Mouse (Mus musculus) kidney, postnatal 10 days (tissue): ENCODE results near the gene Tmbim1.
"Not testable (repeated sequence)": the region's sequence is repeated elsewhere in the genome, so short reads cannot be mapped to it uniquely, and the experiment has no call there.

Experiments
- DNase-seq: peaks from one replicate; pipeline ENCODE4 v3.0.0; 2021; ENCODE audit warnings: mixed read lengths

Tmbim1 gene

DNA sequence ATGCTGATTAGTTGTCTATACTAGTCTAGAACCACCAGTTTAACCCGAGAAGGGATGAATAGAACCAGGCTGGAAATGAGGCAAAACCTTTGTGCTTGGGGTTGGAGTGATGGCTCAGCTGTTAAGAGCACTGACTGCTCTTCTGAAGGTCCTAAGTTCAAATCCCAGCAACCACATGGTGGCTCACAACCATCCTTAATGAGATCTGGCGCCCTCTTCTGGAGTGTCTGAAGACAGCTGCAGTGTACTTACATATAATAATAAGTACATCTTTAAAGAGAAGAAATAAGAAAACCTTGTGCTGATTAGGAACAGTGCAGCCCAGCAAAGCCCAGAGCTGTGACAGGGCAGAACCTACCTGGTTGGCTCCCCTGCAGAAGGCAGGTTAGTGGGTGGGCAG is 21.5 kb upstream of the Tmbim1 start:
- DNase-seq = not testable (repeated sequence)

- no peak for DNase-seq
These were observed 16.0 kb upstream of the Tmbim1 start for GRCm38 (mm10) chr1:74321396-74321795.

GRCm38 (mm10) chr1:74318711-74319110 is 13.3 kb upstream of the Tmbim1 start:
- no peak for DNase-seq

DNA sequence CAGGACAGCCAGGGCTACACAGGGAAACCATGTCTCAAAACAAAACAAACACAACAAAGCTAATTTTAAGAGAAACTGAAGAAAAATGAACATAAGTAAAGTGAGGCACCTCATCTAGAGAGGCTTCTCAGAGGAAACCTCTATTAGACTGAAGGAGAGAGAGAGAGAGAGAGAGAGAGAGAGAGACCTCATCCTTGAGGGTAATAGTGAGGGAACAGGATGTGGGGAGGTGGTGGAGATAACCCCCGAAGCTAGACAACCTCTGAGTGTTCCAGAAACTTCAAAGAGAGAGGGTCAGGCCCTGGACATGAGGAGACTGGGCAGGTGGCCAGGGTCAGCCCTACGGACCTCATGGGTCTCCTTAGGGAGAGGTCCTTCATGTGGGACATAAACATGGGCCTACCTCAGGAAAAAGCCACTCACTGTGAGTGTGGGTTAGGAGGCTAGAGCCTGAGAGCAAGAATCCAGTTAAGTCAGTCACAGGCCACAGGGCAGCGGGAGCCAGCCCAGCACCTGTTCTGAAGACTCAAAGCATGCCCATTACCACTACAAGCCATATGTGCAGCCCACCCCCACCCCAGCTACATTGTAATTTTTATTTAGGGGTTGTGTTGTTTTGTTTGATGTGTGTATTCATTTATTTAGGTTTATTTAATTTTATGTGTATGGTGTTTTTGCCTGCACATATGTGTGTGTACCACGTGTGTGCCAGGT is 10.8 kb upstream of the Tmbim1 start:
- no peak for DNase-seq

GRCm38 (mm10) chr1:74314796-74315195 is 9.4 kb upstream of the Tmbim1 start:
- no peak for DNase-seq

DNA sequence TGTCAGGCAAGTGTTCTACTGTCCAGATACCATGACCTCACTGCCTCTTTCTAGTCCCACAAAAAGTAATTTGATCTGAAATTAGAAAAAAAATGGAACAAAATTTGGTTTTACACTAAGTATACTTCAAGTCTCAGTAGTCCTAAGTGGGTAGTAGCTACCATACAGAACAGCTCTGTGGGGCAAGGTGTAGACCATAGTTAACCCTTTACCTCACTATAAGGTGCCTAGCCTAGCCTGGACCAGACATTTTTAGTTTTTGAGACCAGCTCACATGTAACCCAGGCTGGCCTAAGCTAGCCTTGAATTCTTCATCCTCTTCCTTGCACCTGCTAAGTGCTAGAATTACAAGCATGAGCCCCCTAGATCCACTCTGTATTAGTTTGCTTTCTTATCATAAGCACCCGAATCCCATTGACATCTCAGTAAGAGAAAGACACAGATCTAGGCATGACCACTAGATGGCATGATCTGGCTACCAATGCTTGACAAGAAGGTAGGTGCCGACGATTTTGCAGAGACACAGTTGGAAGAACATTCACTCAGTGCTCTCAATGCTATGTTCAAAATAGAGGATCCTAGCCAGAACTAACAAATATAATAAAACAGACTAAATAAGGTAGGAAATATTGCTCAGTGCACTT is 7.7 kb upstream of the Tmbim1 start:
- peak; percentile 80 for DNase-seq

DNA sequence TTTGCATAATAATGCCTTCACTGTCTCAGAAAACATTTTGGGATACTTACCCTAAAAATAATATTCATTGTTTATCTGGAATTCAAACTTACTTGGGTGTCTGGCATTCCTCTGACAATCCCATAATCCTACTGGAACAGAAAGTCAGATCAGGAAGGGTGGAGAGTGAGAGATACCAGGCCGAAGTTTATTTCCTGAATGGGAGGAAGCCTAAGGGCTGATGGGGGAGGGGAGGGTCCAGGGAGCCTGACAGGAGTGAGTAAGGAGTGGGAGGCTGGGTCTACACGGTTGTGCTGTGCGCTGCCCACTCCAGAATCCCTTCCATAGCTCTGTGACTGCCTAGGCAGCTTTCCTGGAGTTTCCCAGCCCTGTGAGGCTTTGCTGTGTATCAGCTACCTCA is 4.3 kb upstream of the Tmbim1 start:
- peak; percentile 66 for DNase-seq

DNA sequence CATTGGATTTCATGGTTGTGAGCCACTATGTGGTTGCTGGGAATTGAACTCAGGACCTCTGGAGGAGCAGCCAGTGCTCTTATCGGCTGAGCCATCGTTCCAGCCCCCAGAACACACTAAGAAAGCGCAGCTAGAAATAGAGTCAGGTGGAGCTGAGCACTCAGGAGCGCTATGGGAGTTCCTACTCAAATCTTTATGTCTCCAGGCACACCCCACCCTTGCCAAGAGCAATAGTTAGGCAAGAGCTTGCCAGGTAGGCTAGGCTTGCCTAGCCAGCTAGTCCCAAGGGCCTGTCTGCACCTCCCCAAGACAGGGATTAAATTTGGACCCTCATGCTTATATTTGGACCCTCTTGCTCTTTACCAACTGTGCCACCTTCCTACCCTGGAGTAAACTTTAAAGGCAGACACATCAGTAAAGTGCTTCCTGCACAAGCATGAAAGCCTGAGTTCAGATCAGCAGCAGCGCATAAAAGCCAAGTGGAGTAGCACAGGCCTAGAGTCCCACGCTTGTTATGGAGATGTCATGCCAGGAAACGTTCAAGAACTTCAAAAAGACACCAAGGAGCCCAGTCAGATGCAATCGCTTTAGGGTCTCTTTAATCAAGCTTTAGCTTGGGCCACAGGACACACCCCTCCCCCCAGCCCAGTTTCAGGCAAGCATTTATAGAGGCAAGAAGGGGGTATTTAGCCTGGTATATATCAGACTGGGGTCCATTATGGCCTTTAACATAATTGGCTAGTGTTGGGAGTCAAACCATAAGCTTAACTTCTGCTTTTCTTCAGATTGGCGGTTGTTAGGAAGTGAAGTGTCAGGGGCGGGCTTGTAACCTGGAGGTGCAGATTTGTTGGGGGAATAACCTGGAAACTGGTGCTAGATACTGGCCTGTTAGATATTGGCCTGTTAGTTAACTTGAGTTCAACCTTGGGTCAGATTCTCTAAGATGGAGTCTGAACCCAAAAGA is 2.9 kb upstream of the Tmbim1 start:
- no peak for DNase-seq

DNA sequence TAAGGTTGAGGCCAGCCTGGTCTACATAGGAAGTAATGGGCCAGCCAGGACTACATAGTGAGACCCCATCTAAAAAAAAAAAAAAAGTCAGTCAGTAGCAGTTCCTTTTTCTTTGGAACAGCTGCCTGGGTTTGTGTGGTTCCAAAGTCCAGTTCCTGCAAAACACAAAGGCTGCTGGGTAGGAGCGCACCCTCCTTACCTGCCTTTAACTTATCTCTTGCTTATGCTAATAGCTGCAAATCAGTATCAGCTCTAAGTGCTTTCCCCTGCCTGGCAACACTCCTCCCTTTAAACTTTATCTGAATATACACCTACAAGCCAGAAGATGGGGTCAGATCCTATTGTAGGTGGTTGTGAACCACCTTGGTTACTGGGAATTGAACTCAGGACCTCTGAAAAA is 1.7 kb upstream of the Tmbim1 start:
- DNase-seq = no peak

DNA sequence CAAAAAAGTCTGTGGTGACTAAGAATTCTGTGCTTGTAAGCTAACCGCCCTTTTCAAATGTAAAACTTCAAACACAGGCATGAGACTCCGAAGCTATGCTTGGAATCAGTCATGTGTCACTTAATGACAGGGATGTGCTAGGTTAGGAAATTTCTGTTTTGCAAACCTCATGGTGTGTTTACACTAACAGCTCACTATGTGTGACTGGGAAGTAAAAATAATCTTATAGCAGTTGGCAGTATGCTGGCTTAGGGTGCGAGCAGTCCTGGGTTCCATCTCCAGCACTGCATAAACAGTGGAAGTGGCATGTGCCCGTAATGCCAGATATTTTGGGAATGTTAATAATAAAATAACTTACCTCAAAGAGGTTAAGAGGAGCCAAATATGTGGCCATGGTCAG is 476 bp downstream of the Tmbim1 start:
- DNase-seq = no peak

- DNase-seq = no peak
These were observed 1.1 kb downstream of the Tmbim1 start for GRCm38 (mm10) chr1:74304339-74304790.

DNA sequence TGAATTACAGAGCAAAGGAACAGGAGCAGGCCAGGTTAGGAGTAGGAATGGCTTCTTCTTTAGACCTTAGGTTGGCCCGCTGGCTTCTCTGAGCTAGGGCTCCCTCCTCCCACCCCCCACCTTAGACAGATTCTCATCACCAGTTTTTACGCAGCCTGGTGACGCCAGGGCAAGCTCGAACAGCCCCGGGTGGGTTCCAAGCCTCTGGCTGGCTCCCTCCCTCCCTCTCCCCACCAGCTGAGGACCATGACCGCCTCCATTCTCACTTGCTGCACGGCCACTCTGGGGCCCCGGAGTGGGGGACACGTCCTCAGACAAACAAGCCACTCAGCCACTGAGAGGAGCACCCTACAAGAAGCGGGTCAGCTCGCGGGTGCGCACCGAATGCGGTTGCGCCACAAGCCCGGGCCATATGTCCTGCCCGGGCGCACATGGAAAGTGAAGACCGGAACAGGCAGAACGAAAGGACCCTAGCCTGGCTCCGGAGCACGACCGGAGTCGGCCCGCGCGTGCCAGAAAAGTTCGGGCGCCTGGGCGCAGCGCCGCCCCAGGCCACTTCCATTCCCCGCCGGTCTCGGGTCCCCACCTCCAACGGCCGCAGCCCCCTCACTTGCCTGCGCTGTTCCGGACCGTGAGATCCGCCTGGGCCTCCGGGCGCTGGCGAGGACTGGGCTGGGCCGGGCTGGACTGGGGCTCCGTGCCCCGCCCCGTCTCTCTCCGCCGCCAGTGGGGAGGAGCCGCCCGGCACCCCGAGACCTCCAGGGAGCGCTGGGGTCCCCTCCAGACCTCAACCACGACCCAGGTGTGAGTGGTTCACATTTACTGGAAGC is 1.7 kb downstream of the Tmbim1 start:
- DNase-seq = peak; percentile 90

- DNase-seq = peak; percentile 19
These were observed 2.6 kb downstream of the Tmbim1 start for GRCm38 (mm10) chr1:74302835-74303234.

GRCm38 (mm10) chr1:74302229-74302628 is 3.2 kb downstream of the Tmbim1 start:
- peak; percentile 5 for DNase-seq

DNA sequence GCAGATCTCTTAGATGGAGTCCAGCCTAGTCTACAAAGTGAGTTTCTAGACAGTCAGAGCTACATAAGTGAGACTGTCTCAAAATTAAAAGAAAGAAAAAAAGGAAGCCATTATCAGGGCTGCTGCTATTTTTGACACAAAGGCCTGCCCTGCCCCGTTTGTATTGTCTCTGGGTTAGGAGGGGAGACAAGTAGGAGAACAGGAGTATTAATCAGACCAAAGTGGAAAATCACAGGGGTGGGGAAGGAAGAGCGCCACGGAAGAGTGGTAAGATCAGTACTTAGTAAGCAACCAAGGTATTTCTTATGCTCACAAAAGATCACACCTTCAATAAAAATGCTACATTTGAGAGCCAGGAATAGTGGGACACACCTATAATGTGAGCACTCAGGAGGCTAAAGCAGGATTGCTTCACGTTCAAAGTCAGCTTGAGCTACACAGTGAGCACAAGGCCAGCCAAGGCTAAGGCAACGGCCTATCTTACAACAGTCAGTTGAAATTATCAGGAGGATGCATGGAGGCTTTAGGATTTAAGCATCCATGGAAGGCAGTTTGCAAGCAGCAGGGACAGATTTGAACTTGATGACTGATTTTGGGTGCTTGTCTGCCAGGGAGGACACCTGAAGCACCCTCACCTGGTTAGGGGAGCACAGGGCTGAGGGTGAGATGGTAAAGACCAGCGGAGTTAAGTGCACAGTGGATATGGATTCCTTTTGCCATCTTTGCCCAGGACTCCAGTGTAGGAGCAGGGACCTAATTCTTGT is 4.9 kb downstream of the Tmbim1 start:
- DNase-seq = peak; percentile 22

- no peak for DNase-seq
These were observed 6.4 kb downstream of the Tmbim1 start for GRCm38 (mm10) chr1:74298996-74299395.

GRCm38 (mm10) chr1:74298157-74298750 is 7.2 kb downstream of the Tmbim1 start:
- no peak for DNase-seq

DNA sequence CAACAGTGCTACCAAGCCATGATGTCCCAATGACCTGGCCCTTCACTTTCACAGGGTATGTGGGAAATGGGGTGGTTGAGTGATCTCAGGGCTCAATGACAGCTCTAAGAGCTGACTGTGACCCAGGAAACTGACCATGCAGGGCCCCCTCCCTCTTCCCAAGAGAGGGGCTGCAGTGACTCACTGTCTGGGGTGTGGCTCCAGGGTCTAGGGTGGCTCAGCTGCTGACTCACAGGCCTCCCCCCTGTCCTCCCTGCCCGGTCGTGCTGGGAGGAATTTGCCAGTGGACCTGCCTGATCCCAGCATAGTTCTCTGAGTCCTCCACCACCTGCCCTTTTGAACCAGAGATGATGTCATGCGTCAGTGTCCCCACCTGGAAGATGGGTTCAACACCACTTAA is 8.2 kb downstream of the Tmbim1 start:
- peak; percentile 56 for DNase-seq

DNA sequence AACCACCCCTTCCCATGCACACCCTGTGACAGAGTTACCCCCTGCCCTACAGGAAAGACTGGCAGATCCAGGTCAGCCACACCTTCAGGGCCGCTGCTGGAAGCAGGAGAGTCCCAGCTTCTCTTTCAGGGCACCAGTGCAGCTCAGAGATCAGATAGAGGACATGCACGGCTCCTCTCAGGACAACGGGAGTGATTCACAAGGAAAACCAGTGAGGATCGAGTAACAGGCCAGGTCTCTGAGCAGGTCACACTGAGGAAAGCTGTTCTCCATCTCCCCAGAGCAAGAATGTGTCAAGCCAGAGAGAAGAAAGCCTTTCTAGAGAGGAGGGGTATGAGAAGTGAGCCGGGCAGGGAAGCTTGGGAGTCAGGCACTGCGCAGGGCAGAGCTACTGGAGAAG is 8.9 kb downstream of the Tmbim1 start:
- peak; percentile 33 for DNase-seq

- DNase-seq = peak; percentile 92
These were observed 9.8 kb downstream of the Tmbim1 start for GRCm38 (mm10) chr1:74295456-74296171.
